25 mouse cellular contexts compared by ENCODE assay signal in genomic region chr11:35853651-35854050, GRCm38 (mm10). TPM values are rescaled to one million over a fixed set of nuclear protein-coding genes. Genes with fewer than 3 reads are reported as not detected.
DNase-seq lines count a peak whose midpoint lies in the region; ATAC-seq and TF ChIP-seq lines count a peak whose summit lies in the region.
"Had no signal": no experiment of that assay in that cellular context is flagged by ENCODE, and none has a peak within 500 bp of the region (broad histone marks: within the 10 kb centered on the region; RNA-seq: fewer than 3 reads in every experiment).

No protein-coding gene starts in this region.

- peaks cover 34% of the 10 kb centered on the region for H3K36me3 ChIP-seq in forebrain, postnatal 0 days (ENCODE audit: insufficient read depth)
- H3K36me3 ChIP-seq in forebrain, embryonic 14.5 days (ENCODE audit: control insufficient read depth, insufficient read depth, low read length), result peaks cover 28% of the 10 kb centered on the region
- H3K36me3 ChIP-seq: embryonic facial prominence, embryonic 12.5 days; G1E had no signal

- peaks cover 25% of the 10 kb centered on the region for H3K4me1 ChIP-seq in forebrain, postnatal 0 days (ENCODE audit: insufficient read depth)
- peaks cover 30% of the 10 kb centered on the region for H3K4me1 ChIP-seq in forebrain, embryonic 14.5 days (ENCODE audit: control insufficient read depth, insufficient read depth, low read length)
- H3K4me1 ChIP-seq: heart, embryonic 15.5 days had no signal

- TF ChIP-seq CTCF in forebrain, postnatal 0 days (IDR thresholded peaks at IDR 0.05; ENCODE audit: low read depth), result 0 out of 2 replicates have a peak, but pooled peaks have one; percentile 24
- peak; percentile 38; the same call in 1 of the 2 replicates for TF ChIP-seq CTCF in layer of hippocampus, adult 2 months (conservative IDR thresholded peaks at IDR 0.05)

- H3K9ac ChIP-seq in forebrain, postnatal 0 days, result no peak overlapping the region
- no peak overlapping the region for H3K9ac ChIP-seq in forebrain, embryonic 14.5 days (ENCODE audit: low read length)
- H3K9ac ChIP-seq: embryonic facial prominence, embryonic 12.5 days; heart, embryonic 15.5 days; hindbrain, embryonic 14.5 days had no signal

- no peak overlapping the region for H3K4me2 ChIP-seq in forebrain, postnatal 0 days (ENCODE audit: low read depth)
- no peak overlapping the region for H3K4me2 ChIP-seq in forebrain, embryonic 14.5 days (ENCODE audit: low read length)
- H3K4me2 ChIP-seq: embryonic facial prominence, embryonic 12.5 days; heart, embryonic 11.5 days; heart, embryonic 15.5 days; hindbrain, embryonic 14.5 days had no signal

- H3K27me3 ChIP-seq in forebrain, postnatal 0 days (ENCODE audit: insufficient read depth, low read length), result no peaks in the 10 kb centered on the region
- no peaks in the 10 kb centered on the region for H3K27me3 ChIP-seq in forebrain, embryonic 14.5 days (replicated peaks; ENCODE audit: control insufficient read depth, insufficient read depth, low read length)
- H3K27me3 ChIP-seq: embryonic facial prominence, embryonic 12.5 days; heart, embryonic 15.5 days had no signal

- ATAC-seq in forebrain, postnatal 0 days, result no peak
- no peak for ATAC-seq in forebrain, embryonic 14.5 days
- no peak for ATAC-seq in megakaryocyte, adult 5-6 weeks (ENCODE audit: poor library complexity, severe bottlenecking)
- ATAC-seq: activated CD4-positive, CD25-positive, alpha-beta regulatory T cell, adult 4 months; forebrain, embryonic 16.5 days; inflammation-experienced regulatory T-cells, adult 6 months had no signal

- H3K4me3 ChIP-seq in forebrain, postnatal 0 days (ENCODE audit: low read depth, low read length), result no peak overlapping the region
- H3K4me3 ChIP-seq in forebrain, embryonic 14.5 days (ENCODE audit: low read depth, low read length), result no peak overlapping the region
- no peak overlapping the region for H3K4me3 ChIP-seq in layer of hippocampus, adult 2 months
- H3K4me3 ChIP-seq: embryonic facial prominence, embryonic 12.5 days; heart, adult 2 months; heart, embryonic 15.5 days; hindbrain, embryonic 10.5 days had no signal

- no peaks in the 10 kb centered on the region for H3K9me3 ChIP-seq in forebrain, postnatal 0 days (ENCODE audit: low read length)
- H3K9me3 ChIP-seq in forebrain, embryonic 14.5 days (replicated peaks; ENCODE audit: control insufficient read depth, low read length), result no peaks in the 10 kb centered on the region
- H3K9me3 ChIP-seq: embryonic facial prominence, embryonic 12.5 days; heart, embryonic 15.5 days had no signal

- no peak for DNase-seq in forebrain, postnatal 0 days
- DNase-seq in forebrain, embryonic 14.5 days (ENCODE audit: low spot score), result no peak
- DNase-seq in layer of hippocampus, adult 2 months (ENCODE audit: low spot score in 2 of 2), result no peak
- DNase-seq in layer of hippocampus, adult 11-12 months (ENCODE audit: low spot score), result no peak
- peak; percentile 64 for DNase-seq in R1 (ENCODE audit: low read depth, low spot score)
- no peak for DNase-seq in thymus, postnatal 4 days
- DNase-seq: adrenal gland, postnatal 14 days; cerebellum, adult 11-12 months; cerebellum, adult 9-10 months; cerebellum, postnatal 25 days; gastrocnemius, postnatal 14 days; heart, adult 2 months; heart, postnatal 14 days had no signal

- 96% methylated on average over 4 of the region's 4 CpGs for WGBS in forebrain, postnatal 0 days
- 98% methylated on average over 4 of the region's 4 CpGs for WGBS in forebrain, embryonic 14.5 days

- H3K27ac ChIP-seq in forebrain, postnatal 0 days (ENCODE audit: low read depth, low read length), result no peak overlapping the region
- no peak overlapping the region for H3K27ac ChIP-seq in forebrain, embryonic 14.5 days (ENCODE audit: low read depth, low read length)
- no peak overlapping the region for H3K27ac ChIP-seq in layer of hippocampus, adult 2 months
- H3K27ac ChIP-seq: embryonic facial prominence, embryonic 12.5 days; heart, adult 2 months; heart, embryonic 15.5 days; hindbrain, embryonic 14.5 days had no signal

RNA-seq across cellular contexts. Expression of gene Rars, which starts 19.3 kb away (rescaled TPM):
- total RNA-seq in forebrain, postnatal 0 days (2014; rRNA removed), result 37.8 and 56.6 TPM in 2 replicates
- 66.1 and 66.4 TPM in 2 replicates for polyA plus RNA-seq in forebrain, postnatal 0 days (2015; fragmentation: Nextera tagmentation; extraction: Ambion mirVana)
- 83.2 and 86.7 TPM in 2 replicates for polyA plus RNA-seq in forebrain, embryonic 14.5 days (2014; fragmentation: Nextera tagmentation; extraction: Ambion mirVana)
- total RNA-seq in layer of hippocampus, adult 2 months (2021), result 10 to 100 TPM; 45.6 to 53.6 TPM
- total RNA-seq in megakaryocyte, adult 5-6 weeks (2015), result 60.7 and 63.5 TPM in 2 replicates
- total RNA-seq in megakaryocyte, adult 5-6 weeks (2017), result 52.0 and 60.3 TPM in 2 replicates

RNA-seq across cellular contexts. Expression of gene Fbll1, which starts 55.0 kb away (rescaled TPM):
- 51.2 and 72.6 TPM in 2 replicates for total RNA-seq in forebrain, postnatal 0 days (2014; rRNA removed)
- polyA plus RNA-seq in forebrain, postnatal 0 days (2015; fragmentation: Nextera tagmentation; extraction: Ambion mirVana), result 32.9 and 35.4 TPM in 2 replicates
- polyA plus RNA-seq in forebrain, embryonic 14.5 days (2014; fragmentation: Nextera tagmentation; extraction: Ambion mirVana), result 6.7 and 12.4 TPM in 2 replicates
- total RNA-seq in layer of hippocampus, adult 2 months (2021), result 10 to 100 TPM; 42.9 to 48.9 TPM
- total RNA-seq in megakaryocyte, adult 5-6 weeks (2015), result not detected in 2 replicates
- total RNA-seq in megakaryocyte, adult 5-6 weeks (2017), result not detected in 2 replicates
- total RNA-seq: gastrocnemius, adult 18-20 months; gastrocnemius, postnatal 14 days; heart, adult 2 months; heart, postnatal 14 days had no signal
- polyA plus RNA-seq: activated CD4-positive, CD25-positive, alpha-beta regulatory T cell, adult 4 months; G1E; gonadal fat pad, adult 2 months; heart, adult 2 months; heart, embryonic 11.5 days; heart, embryonic 15.5 days; inflammation-experienced regulatory T-cells, adult 6 months had no signal

Comparison
In these comparisons a context has a peak if more than half of its experiments do, and no peak if none do; other contexts are left out.
1. RNA of gene Fbll1, which starts 55.0 kb away (total RNA-seq): 51.2 to 72.6 TPM in forebrain, postnatal 0 days and 42.9 to 48.9 TPM in layer of hippocampus, adult 2 months; not detected in megakaryocyte, adult 5-6 weeks; every median in the first group is over 10 times any median in the second.